Mouse (Mus musculus) Patski (cell line): Measurements from ENCODE around the gene Arntl2. TPM values are rescaled to one million over a fixed set of nuclear protein-coding genes. Genes with fewer than 3 reads are reported as not detected.

Experiments
- ATAC-seq: fragments of 100-300 bp; one replicate; pipeline ENCODE4 v1.8.0; 2021
- CTCF ChIA-PET: fragments of 350-600 bp; sonication (Branson Sonifier 250); formaldehyde crosslinking; loops from one replicate; lab custom pipeline; 2022; ENCODE audit warnings: inconsistent platforms; lab: Charles Lee
- POLR2A ChIA-PET: fragments of 350-600 bp; sonication (Branson Sonifier 250); formaldehyde crosslinking; loops from one replicate; lab custom pipeline; 2022; ENCODE audit warnings: antibody characterized with exemption, inconsistent platforms; lab: Charles Lee
- DNase-seq: peaks from one replicate; pipeline ENCODE4 v3.0.0-alpha.2; 2011; ENCODE audit warnings: low read depth, low spot score
- H3K27me3 ChIP-seq: fragments of 371-371 bp; one replicate; pipeline ENCODE4 v1.5.1; 2021
- CTCF ChIP-seq: fragments of 100-300 bp; IDR thresholded peaks from one replicate; pipeline ENCODE4 v1.5.1; 2021
- in situ Hi-C: fragments of 300-500 bp; cut with MboI; formaldehyde crosslinking; loops from 3 replicates; pipeline ENCODE4 v1.11.1; 2018; ENCODE audit warnings: low pct_unique_long_range_greater_than_20kb, mixed read lengths
- polyA plus RNA-seq: library from polyadenylated mRNA; unstranded; gene quantifications from one replicate; pipeline ENCODE4 v1.2.3, GENCODE M21; 2021

Gene Arntl2
- polyA plus RNA-seq, 1 experiment from 2014 or later: 8.1 TPM

GRCm38 (mm10) chr6:146838863-146839262, 43.0 kb downstream of the Arntl2 start:
- ATAC-seq: no peak

GRCm38 (mm10) chr6:146844867-146845266, 49.0 kb downstream of the Arntl2 start:
- DNase-seq: no peak

More at GRCm38 (mm10) chr6:146838863-146839262, 43.0 kb downstream of the Arntl2 start:
- TF ChIP-seq CTCF: no peak
- DNase-seq: no peak
- no peaks in the 10 kb centered on the region for H3K27me3 ChIP-seq
- in situ Hi-C loops: loop anchor here (5.0 to 25.0 kb wide), 3 partner anchors 33 to 398 kb away; no protein-coding TSS in a partner anchor
- CTCF ChIA-PET: interaction anchor here (1.3 to 1.7 kb wide), 4 partner anchors 11 to 157 kb away, joined by 3 to 6 read pairs (median 4); partner anchors contain the start of gene Smco2
- POLR2A ChIA-PET: no interaction called here

GRCm38 (mm10) chr6:146845347-146845746, 49.5 kb downstream of the Arntl2 start:
- DNase-seq (no peak), ATAC-seq (no peak)
- ChIA-PET CTCF (interaction anchor here (1.4 to 2.1 kb wide), 4 partner anchors 12 to 149 kb away, joined by 4 to 7 read pairs (median 6); no protein-coding TSS in a partner anchor), POLR2A (no interaction called here)
- no peaks in the 10 kb centered on the region for H3K27me3 ChIP-seq
- no peak for TF ChIP-seq CTCF
- in situ Hi-C loops: loop anchor here (25.0 kb wide), 1 partner anchor 392 kb away; no protein-coding TSS in a partner anchor

More at GRCm38 (mm10) chr6:146844867-146845266, 49.0 kb downstream of the Arntl2 start:
- in situ Hi-C loops: loop anchor here (25.0 kb wide), 1 partner anchor 392 kb away; no protein-coding TSS in a partner anchor
- CTCF ChIA-PET: interaction anchor here (1.8 to 2.0 kb wide), 2 partner anchors 11 to 150 kb away, joined by 5 to 6 read pairs; no protein-coding TSS in a partner anchor
- ATAC-seq: no peak
- POLR2A ChIA-PET: no interaction called here
- TF ChIP-seq CTCF: no peak
- no peaks in the 10 kb centered on the region for H3K27me3 ChIP-seq

- CTCF ChIA-PET: interaction anchor here (1.4 to 2.1 kb wide), 4 partner anchors 13 to 149 kb away, joined by 4 to 7 read pairs (median 6); no protein-coding TSS in a partner anchor
- ATAC-seq (no peak), DNase-seq (no peak)
- TF ChIP-seq CTCF: no peak
- in situ Hi-C loops: loop anchor here (25.0 kb wide), 1 partner anchor 391 kb away; no protein-coding TSS in a partner anchor
- POLR2A ChIA-PET: no interaction called here
- no peaks in the 10 kb centered on the region for H3K27me3 ChIP-seq
Measured at GRCm38 (mm10) chr6:146845961-146846750, 50.3 kb downstream of the Arntl2 start.

GRCm38 (mm10) chr6:146847402-146847801, 51.5 kb downstream of the Arntl2 start:
- no peak for DNase-seq
- in situ Hi-C loops: loop anchor here (25.0 kb wide), 1 partner anchor 390 kb away; no protein-coding TSS in a partner anchor
- H3K27me3 ChIP-seq: no peaks in the 10 kb centered on the region
- CTCF ChIA-PET: interaction anchor here (1.0 to 2.1 kb wide), 2 partner anchors 32 to 156 kb away, joined by 3 to 7 read pairs; no protein-coding TSS in a partner anchor
- no peak for TF ChIP-seq CTCF
- POLR2A ChIA-PET: no interaction called here
- no peak for ATAC-seq

GRCm38 (mm10) chr6:146848281-146848680, 52.4 kb downstream of the Arntl2 start:
- ChIA-PET CTCF (no interaction called here), POLR2A (no interaction called here)
- no peak for TF ChIP-seq CTCF
- no peaks in the 10 kb centered on the region for H3K27me3 ChIP-seq
- DNase-seq (no peak), ATAC-seq (no peak)
- in situ Hi-C loops: loop anchor here (25.0 kb wide), 1 partner anchor 389 kb away; no protein-coding TSS in a partner anchor

- ChIA-PET POLR2A (no interaction called here), CTCF (interaction anchor here (0.8 to 2.0 kb wide), 2 partner anchors 12 to 16 kb away, joined by 3 to 5 read pairs; no protein-coding TSS in a partner anchor)
- H3K27me3 ChIP-seq: no peaks in the 10 kb centered on the region
- ATAC-seq: no peak
- in situ Hi-C loops: no loop called here
- no peak for DNase-seq
- TF ChIP-seq CTCF: no peak
Measured at GRCm38 (mm10) chr6:146850050-146850449, 54.2 kb downstream of the Arntl2 start, which contains the start of gene Smco2. TSS of gene Smco2 (plus strand) at chr6:146850104.

- no peaks in the 10 kb centered on the region for H3K27me3 ChIP-seq
- ATAC-seq: no peak
- in situ Hi-C loops: no loop called here
Measured at GRCm38 (mm10) chr6:146851916-146852315, 56.1 kb downstream of the Arntl2 start.

GRCm38 (mm10) chr6:146852739-146853138, 56.9 kb downstream of the Arntl2 start:
- POLR2A ChIA-PET: no interaction called here
- no peak for DNase-seq
- in situ Hi-C loops: no loop called here
- CTCF ChIA-PET: interaction anchor here (1.0 kb wide), 1 partner anchor 15 kb away, joined by 3 read pairs; no protein-coding TSS in a partner anchor
- H3K27me3 ChIP-seq: no peaks in the 10 kb centered on the region
- no peak for TF ChIP-seq CTCF
- no peak for ATAC-seq

More at GRCm38 (mm10) chr6:146851916-146852315, 56.1 kb downstream of the Arntl2 start:
- no peak for TF ChIP-seq CTCF
- no peak for DNase-seq
- ChIA-PET POLR2A (interaction anchor here (0.5 kb wide), 1 partner anchor 1103 kb away, joined by 3 read pairs; no protein-coding TSS in a partner anchor), CTCF (interaction anchor here (1.0 kb wide), 1 partner anchor 16 kb away, joined by 3 read pairs; no protein-coding TSS in a partner anchor)

- ChIA-PET CTCF (no interaction called here), POLR2A (no interaction called here)
- no peaks in the 10 kb centered on the region for H3K27me3 ChIP-seq
- TF ChIP-seq CTCF: no peak
- ATAC-seq (no peak), DNase-seq (no peak)
- in situ Hi-C loops: no loop called here
Measured at GRCm38 (mm10) chr6:146855185-146855584, 59.3 kb downstream of the Arntl2 start.
